Mouse (Mus musculus) stomach, embryonic 14.5 days (tissue): ENCODE measurements around the gene Pinlyp. TPM values are rescaled to one million over a fixed set of nuclear protein-coding genes. Genes with fewer than 3 reads are reported as not detected.
A peak's percentile ranks its signal among the peaks of the same experiment; 100 is the strongest.

Experiments
- ATAC-seq: fragments of 200-750 bp; cut with Nextera tagmentation; 2 replicates; pipeline ENCODE4 v1.8.0; 2017; ENCODE audit warnings: low read depth, moderate TSS enrichment; ENCODE audit not compliant: insufficient number of reproducible peaks, insufficient read depth, low FRiP score
- H3K27ac ChIP-seq: fragments of 300-500 bp; sonication (generic); 2 replicates; pipeline ENCODE4 v1.5.1; 2014; ENCODE audit warnings: mild to moderate bottlenecking, low read length, moderate library complexity, mixed read lengths
- H3K27me3 ChIP-seq: fragments of 300-500 bp; sonication (generic); 2 replicates; pipeline ENCODE4 v1.6.1; 2014; ENCODE audit warnings: low read length, control low read depth, mixed read lengths; ENCODE audit not compliant: control insufficient read depth, insufficient read depth
- H3K36me3 ChIP-seq: fragments of 300-500 bp; sonication (generic); 2 replicates; pipeline ENCODE4 v1.6.1; 2014; ENCODE audit warnings: mild to moderate bottlenecking, control low read depth, low read length, moderate library complexity, mixed read lengths; ENCODE audit not compliant: control insufficient read depth, insufficient read depth
- H3K4me1 ChIP-seq: fragments of 300-500 bp; sonication (generic); 2 replicates; pipeline ENCODE4 v1.6.1; 2014; ENCODE audit warnings: low read length, control low read depth, mixed read lengths; ENCODE audit not compliant: control insufficient read depth, insufficient read depth
- H3K4me2 ChIP-seq: fragments of 300-500 bp; sonication (generic); replicated peaks from 2 replicates; pipeline ENCODE4 v1.6.1; 2014; ENCODE audit warnings: low read depth, low read length, control low read depth
- H3K4me3 ChIP-seq: fragments of 300-500 bp; sonication (generic); 2 replicates; pipeline ENCODE4 v1.5.1; 2014; ENCODE audit warnings: low read depth, low read length, control low read depth
- H3K9ac ChIP-seq: fragments of 300-500 bp; sonication (generic); replicated peaks from 2 replicates; pipeline ENCODE4 v1.6.1; 2014; ENCODE audit warnings: low read depth, mild to moderate bottlenecking, control low read depth, low read length, moderate library complexity, mixed read lengths
- H3K9me3 ChIP-seq: fragments of 300-500 bp; sonication (generic); 2 replicates; pipeline ENCODE4 v1.6.1; 2016; ENCODE audit warnings: low read depth, low read length, control low read depth; ENCODE audit not compliant: control insufficient read depth
- WGBS: fragments of 180-500 bp; shearing (Covaris S2); extraction: QIAGEN DNeasy Blood & Tissue Kit; methylation state at CpG from one replicate; pipeline ENCODE4 v1.1.7; 2014; 5-methylcytosine and 5-hydroxymethylcytosine counted together
- polyA plus RNA-seq: library from polyadenylated mRNA; unstranded; fragments of >200 nt; fragmentation: Nextera tagmentation; extraction: Ambion mirVana; gene quantifications from 2 replicates; pipeline ENCODE4 v1.2.1, GENCODE M21; 2014

Gene Pinlyp
- polyA plus RNA-seq, 1 experiment from 2014 or later: 1.3 TPM

DNA sequence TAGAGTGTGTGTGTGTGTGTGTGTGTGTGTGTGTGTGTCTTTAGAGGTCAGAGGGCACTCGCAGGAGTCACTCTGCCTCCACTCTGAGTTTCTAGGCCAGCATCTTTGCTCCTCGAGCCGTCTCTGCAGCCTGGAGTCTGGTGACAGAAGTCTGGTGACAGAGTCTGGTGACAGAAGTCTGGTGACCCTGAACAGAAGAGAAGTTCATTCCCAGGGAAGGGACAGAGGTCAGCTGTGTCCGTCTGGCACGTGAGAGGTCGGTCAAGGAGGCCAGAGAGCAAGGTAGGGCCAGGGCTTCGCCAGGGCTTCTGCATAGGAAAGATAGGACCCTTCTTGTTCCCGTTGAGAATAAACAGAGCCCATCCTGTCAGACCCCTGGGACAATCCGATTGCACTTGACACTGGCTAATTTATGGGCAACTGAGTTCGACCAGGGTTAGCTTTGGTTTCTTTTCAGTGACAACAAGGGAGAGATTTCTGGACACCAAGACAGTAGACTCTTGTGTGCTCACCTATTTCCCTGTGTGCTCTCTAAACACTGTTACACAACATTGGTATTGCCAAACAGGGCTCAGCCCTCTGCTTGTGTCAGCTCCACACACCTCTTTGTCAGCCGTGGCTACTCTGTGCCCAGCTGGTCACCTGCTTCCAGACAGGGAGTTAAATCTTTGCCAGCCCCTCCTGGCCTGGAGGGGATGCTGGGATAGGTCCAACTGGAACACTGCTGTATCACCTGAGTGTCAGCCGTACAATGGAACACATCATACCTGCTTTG, 6.3 kb upstream of the Pinlyp start:
- Histone ChIP-seq H3K36me3 (peaks cover 31% of the 10 kb centered on the region), H3K4me3 (no peak overlapping the region), H3K4me1 (peaks cover 7% of the 10 kb centered on the region; the same call in 1 of the 2 replicates), H3K9ac (no peak overlapping the region), H3K9me3 (no peaks in the 10 kb centered on the region), H3K27me3 (no peaks in the 10 kb centered on the region), H3K4me2 (no peak overlapping the region), H3K27ac (no peak overlapping the region)
- ATAC-seq: no peak
- WGBS: 85% methylated on average over 12 of the region's 12 CpGs

DNA sequence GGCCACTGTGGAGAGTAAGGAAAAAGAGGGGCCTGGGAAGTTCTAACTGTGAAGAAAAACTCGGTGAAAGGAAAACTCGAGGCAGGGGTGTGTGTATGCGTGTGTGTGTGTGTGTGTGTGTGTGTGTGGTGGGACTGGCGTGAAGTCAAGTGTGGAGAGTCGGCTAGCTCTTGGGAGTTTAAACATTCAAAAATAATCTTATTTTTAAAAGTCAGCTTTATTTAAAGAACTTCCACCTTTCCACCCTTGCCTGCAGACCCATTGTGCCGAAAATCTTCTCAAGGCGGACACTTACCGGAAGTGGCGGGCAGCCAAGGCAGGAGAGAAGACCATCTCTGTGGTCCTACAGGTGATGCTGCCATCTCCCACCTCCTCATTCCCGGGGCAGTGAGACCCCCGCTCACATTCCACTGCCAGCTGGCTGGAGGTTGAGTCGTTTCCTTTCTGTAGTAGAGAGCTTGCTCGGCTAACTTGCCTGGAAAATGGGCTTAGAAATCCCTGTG, 1.7 kb upstream of the Pinlyp start:
- 22% methylated on average over 13 of the region's 13 CpGs for WGBS
- Histone ChIP-seq H3K27me3 (no peaks in the 10 kb centered on the region), H3K9ac (peak overlapping the region; percentile 73), H3K9me3 (no peaks in the 10 kb centered on the region), H3K36me3 (peaks cover 19% of the 10 kb centered on the region), H3K4me2 (peak overlapping the region; percentile 66), H3K27ac (no peak overlapping the region), H3K4me3 (peak overlapping the region; percentile 86), H3K4me1 (peaks cover 11% of the 10 kb centered on the region; the same call in 1 of the 2 replicates)
- ATAC-seq: no peak

DNA sequence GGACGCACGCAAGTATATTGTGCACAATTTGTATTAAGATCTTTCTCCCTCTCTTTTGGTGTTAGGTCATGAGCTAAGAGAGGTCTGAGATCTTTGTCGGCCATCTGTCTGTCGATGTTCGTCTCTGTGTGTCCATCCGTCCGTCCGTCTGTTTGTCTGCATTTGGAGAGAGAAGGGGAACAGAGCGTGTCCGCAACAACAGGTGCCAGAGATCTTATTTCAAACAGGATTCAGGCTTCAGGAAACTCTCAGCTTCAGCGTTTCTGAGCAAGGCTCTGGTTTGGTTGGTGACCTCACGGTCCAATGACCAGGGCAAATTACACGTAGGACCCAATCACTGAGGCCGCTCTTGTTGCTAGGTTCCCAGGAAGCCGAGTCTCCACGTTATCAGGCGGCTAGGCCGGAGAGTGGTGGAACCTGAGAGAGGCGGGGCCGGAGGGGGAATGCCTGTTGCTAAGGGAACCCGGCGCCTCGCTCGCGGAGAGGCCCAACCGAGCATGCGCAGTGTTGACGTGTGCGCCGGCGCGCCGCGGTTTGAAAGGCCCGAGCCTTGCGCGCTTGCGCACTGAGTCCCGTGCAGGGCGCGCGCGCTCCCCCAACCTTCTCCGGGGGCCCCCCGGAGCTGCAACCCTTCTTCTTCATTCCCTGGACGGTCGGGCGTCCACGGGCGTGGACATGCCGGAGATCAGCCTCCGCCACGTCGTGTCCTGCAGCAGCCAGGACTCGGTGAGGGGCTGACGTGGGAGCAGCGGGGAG, 894 bp upstream of the Pinlyp start:
- Histone ChIP-seq H3K36me3 (peaks cover 13% of the 10 kb centered on the region), H3K9ac (peak overlapping the region; percentile 73), H3K27me3 (no peaks in the 10 kb centered on the region), H3K4me3 (peak overlapping the region; percentile 86), H3K4me1 (peaks cover 11% of the 10 kb centered on the region; the same call in 1 of the 2 replicates), H3K9me3 (no peaks in the 10 kb centered on the region), H3K4me2 (peak overlapping the region; percentile 66), H3K27ac (peak overlapping the region; percentile 76)
- ATAC-seq: peak; percentile 99
- under 1% methylated on average over 57 of the region's 57 CpGs for WGBS

DNA sequence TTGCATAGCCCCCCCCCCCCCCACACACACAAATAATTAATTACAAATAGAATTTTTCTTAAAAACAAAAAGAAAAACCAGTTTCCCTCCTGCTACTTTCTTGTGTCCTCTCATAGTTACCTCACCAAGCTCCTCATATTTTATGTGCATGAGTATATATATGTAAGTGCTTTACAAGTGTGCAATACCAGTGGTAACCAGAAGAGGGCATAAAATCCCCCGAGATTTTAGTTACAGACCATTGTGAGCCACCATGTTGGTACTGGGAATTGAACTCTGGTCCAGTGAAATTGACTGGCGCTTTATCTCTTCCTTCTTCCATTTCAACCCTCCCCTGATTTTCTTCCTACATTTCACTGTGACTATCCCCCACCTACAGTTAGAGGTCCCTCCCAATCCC, 1.4 kb downstream of the Pinlyp start:
- H3K27ac ChIP-seq: no peak overlapping the region
- no peak for ATAC-seq
- no peaks in the 10 kb centered on the region for H3K9me3 ChIP-seq
- H3K4me3 ChIP-seq: no peak overlapping the region
- peaks cover 11% of the 10 kb centered on the region; the same call in 1 of the 2 replicates for H3K4me1 ChIP-seq
- 84% methylated on average over 2 of the region's 2 CpGs for WGBS
- no peak overlapping the region for H3K4me2 ChIP-seq
- H3K9ac ChIP-seq: no peak overlapping the region
- H3K36me3 ChIP-seq: peaks cover 3% of the 10 kb centered on the region
- no peaks in the 10 kb centered on the region for H3K27me3 ChIP-seq

DNA sequence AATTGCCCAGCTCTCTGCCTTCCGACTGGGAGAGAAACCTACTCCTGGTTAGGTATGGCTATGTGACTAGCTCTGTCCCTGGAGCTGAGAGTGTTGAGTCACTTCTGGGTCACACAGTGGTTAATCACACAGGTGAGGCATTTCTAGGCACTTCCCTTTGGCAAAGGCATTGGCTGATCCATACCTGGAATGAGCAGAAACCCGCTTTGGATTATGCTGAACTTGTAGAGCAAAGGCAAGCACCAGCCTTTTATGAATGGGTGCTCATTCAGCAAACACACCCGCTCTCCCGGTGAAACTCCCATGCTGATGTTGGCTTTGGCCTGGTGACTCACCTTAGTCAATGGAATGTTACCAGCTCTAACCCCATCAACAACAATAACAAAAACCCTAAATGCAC, 6.2 kb downstream of the Pinlyp start:
- ATAC-seq: no peak
- H3K9me3 ChIP-seq: no peaks in the 10 kb centered on the region
- H3K9ac ChIP-seq: no peak overlapping the region
- H3K36me3 ChIP-seq: peaks cover 8% of the 10 kb centered on the region
- no peaks in the 10 kb centered on the region for H3K4me1 ChIP-seq
- WGBS: 83% methylated on average over 4 of the region's 4 CpGs
- H3K4me2 ChIP-seq: no peak overlapping the region
- H3K4me3 ChIP-seq: no peak overlapping the region
- H3K27me3 ChIP-seq: no peaks in the 10 kb centered on the region
- no peak overlapping the region for H3K27ac ChIP-seq

DNA sequence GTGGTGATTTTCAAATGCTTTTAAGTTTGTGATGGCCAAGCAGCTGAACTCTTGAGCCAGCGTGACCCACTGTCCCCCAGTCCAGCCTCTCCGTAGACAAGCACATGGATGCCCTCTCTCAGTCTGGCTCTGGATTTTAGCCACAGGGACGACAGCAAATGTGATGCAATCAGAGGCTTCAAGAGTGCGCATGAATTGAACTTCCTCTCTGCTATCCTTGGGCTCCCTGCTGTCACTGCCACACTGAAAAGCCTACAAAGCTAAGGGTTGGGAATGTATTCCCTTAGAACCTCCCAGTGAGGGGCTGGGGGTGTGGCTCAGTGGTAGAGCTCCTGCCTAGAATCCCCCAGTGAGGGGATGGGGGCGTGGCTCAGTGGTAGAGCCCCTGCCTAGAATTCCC, 7.2 kb downstream of the Pinlyp start:
- Histone ChIP-seq H3K9me3 (no peaks in the 10 kb centered on the region), H3K36me3 (peaks cover 14% of the 10 kb centered on the region), H3K27me3 (no peaks in the 10 kb centered on the region), H3K4me1 (no peaks in the 10 kb centered on the region), H3K4me2 (no peak overlapping the region), H3K4me3 (no peak overlapping the region), H3K27ac (no peak overlapping the region), H3K9ac (no peak overlapping the region)
- ATAC-seq: no peak
- 76% methylated on average over 5 of the region's 5 CpGs for WGBS

DNA sequence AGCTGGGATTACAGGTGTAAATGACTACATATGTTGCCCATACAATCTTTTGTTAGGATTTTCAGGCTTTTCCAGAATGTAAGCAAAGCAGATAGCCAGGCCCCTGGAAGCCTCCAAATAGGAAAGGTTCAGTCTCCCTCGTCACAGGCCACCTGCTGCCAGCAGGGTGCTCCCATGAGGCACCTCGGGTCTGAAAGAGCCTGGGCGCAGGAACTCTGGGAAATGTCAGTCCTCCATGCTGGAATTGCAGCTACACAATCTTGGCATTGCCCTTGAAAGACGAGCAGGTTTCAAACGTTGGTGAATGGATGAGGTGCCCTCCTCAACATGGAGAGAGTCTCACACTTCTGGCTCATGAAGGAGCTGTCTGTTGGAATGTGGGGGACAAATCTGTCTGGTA, 7.8 kb downstream of the Pinlyp start:
- H3K36me3 ChIP-seq: peaks cover 20% of the 10 kb centered on the region
- no peak for ATAC-seq
- no peaks in the 10 kb centered on the region for H3K4me1 ChIP-seq
- WGBS: 35% methylated on average over 5 of the region's 5 CpGs
- H3K9ac ChIP-seq: no peak overlapping the region
- no peak overlapping the region for H3K4me3 ChIP-seq
- no peaks in the 10 kb centered on the region for H3K27me3 ChIP-seq
- H3K9me3 ChIP-seq: no peaks in the 10 kb centered on the region
- H3K4me2 ChIP-seq: no peak overlapping the region
- no peak overlapping the region for H3K27ac ChIP-seq

DNA sequence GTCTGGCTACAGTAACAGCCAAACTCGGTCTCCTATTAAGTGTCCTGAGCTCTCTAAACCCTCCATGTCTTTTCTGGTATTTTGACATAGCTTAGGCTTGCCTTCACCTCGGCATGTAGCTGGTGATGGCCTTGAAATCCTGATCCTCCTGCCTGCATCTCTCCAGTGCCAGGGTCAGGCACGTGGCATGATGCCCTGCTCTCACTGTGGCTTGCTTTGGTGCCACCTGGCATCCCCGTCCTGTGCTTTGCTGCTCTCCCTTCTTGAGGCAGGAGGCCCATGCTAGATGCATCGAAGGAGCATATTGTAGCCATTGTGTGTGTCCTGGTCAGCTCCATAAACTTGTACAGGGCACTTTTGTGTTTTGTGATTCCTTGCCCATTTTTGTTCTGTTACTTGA, 8.3 kb downstream of the Pinlyp start:
- H3K4me3 ChIP-seq: no peak overlapping the region
- H3K27me3 ChIP-seq: no peaks in the 10 kb centered on the region
- no peak overlapping the region for H3K4me2 ChIP-seq
- no peak overlapping the region for H3K9ac ChIP-seq
- H3K27ac ChIP-seq: no peak overlapping the region
- no peak for ATAC-seq
- H3K9me3 ChIP-seq: no peaks in the 10 kb centered on the region
- 75% methylated on average over 5 of the region's 5 CpGs for WGBS
- H3K36me3 ChIP-seq: peaks cover 21% of the 10 kb centered on the region
- H3K4me1 ChIP-seq: no peaks in the 10 kb centered on the region; the same call in 1 of the 2 replicates
